Mouse (Mus musculus): ENCODE measurements around the gene Abhd15. TPM values are rescaled to one million over a fixed set of nuclear protein-coding genes. Genes with fewer than 3 reads are reported as not detected.
A peak's percentile ranks its signal among the peaks of the same experiment; 100 is the strongest.

Abhd15 gene
- polyA plus RNA-seq, 1 experiment from 2014 or later = 2.7 TPM

DNA sequence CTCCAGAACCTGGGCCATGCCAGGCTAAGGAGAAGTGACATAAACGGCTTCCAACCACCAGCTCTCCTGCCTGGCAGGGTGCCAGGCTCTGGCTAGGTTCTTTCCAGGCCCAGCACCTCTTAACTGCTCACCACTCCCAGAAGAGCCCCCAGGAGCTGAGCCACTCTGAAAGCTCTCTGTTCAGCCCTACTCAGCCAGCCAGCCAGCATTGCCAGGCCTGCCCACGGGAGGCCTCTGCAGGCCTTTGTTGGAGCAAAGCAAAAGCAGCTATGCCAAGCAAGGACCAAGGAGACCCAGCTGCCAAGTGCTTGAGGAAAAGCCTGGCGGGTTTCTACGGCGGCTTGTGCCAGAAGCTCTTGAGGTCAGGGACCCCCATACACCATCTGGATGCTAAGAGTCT lies 28.1 kb upstream of the Abhd15 start:
- H3K9me3 ChIP-seq = no peaks in the 10 kb centered on the region
- peak overlapping the region; percentile 61 for H3K27ac ChIP-seq (replicated peaks)
- WGBS = 27% methylated on average over 5 of the region's 5 CpGs
- no peak for ATAC-seq (ENCODE audit: low FRiP score, low read depth)
- peak overlapping the region; percentile 90 for H3K4me3 ChIP-seq
- H3K27me3 ChIP-seq = no peaks in the 10 kb centered on the region
- peak overlapping the region; percentile 95 for H3K4me2 ChIP-seq
- no peaks in the 10 kb centered on the region for H3K36me3 ChIP-seq
- H3K4me1 ChIP-seq (replicated peaks) = peaks cover 77% of the 10 kb centered on the region
- peak overlapping the region; percentile 25; the same call in 1 of the 2 replicates for H3K9ac ChIP-seq

DNA sequence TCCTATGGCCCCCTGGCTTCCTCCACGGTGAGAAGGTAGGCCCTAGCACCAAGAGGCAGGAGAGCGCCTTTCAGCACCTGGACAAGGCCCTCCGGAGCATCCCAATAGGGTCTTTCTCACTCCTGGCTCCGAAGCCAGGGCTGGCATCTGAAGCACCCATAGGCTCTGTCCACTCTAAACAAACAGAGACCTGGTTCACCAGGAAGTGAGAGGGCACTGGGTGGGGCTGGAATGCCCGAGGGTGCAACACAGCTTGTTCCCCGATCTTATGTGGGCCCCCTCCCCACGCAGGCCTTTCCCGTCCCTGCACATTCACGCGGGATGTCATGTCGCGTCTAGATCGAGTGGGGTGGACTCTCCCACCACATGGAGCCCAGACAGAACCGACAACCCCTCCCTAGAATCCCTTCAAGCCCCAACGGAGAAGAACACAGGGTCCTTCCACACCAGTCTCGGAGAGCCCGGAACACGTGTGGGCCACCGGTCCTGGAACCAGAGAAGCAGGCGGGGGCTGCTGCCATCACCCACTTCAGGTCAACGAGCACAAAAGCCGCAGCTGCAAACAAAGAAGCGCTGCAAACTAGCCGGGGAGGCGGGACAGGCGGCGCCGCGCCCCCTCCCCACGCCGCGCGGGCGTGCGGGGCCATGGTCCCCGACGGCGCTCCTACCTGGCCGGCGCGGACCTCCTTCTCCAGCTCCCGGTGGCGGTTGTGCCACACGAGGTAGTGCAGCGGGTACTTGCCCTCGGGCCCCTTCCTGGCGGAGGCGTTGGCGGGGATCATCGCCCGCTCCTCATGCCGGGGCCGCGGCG lies 25.9 kb upstream of the Abhd15 start:
- Histone ChIP-seq H3K4me2 (peak overlapping the region; percentile 95), H3K9me3 (no peaks in the 10 kb centered on the region), H3K36me3 (no peaks in the 10 kb centered on the region), H3K27me3 (no peaks in the 10 kb centered on the region), H3K9ac (peak overlapping the region; percentile 97), H3K4me3 (peak overlapping the region; percentile 90), H3K27ac (replicated peaks) (peak overlapping the region; percentile 91), H3K4me1 (replicated peaks) (peaks cover 74% of the 10 kb centered on the region)
- 2% methylated on average over 50 of the region's 55 CpGs for WGBS
- no peak for ATAC-seq (ENCODE audit: low FRiP score, low read depth)

DNA sequence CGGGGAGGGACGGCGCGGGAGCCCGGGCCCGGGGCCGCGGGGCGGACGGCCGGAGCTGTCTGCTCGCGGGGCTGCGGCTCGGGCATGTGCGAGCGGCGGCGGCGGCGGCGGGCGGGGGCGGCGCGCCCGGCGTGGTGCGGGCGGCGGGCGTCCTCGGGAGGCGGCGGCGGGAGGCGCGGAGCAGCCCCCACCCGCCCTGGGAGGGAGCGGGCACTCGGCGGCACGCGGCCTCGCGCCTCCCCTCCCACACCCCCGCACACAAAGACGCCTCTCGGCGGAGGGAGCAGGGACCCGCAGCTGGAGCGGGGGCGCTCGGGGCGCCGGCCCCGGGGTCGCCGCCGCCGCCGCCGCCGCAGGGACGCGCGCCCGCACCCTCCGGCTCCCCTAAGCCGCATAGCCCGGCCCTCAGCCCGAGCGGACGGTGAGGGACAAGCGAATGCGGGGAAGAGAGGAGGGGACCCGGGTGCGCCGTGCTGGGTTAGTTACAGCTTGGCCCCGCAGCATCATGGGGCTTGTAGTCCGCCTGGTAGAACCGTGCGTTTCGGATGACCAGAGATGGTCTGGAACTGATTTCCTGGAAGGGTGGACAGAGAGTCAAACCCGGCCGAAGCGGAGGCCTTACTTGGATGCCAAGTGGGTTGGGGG lies 25.2 kb upstream of the Abhd15 start, which contains the start of gene Ankrd13b:
Ankrd13b (minus strand) TSS at position 88 of the 645 bp plus-strand sequence.
- Histone ChIP-seq H3K9ac (peak within 1 kb of the TSS; percentile 97), H3K4me1 (replicated peaks) (peaks cover 81% of the 10 kb centered on the region), H3K9me3 (no peaks in the 10 kb centered on the region), H3K36me3 (no peaks in the 10 kb centered on the region), H3K4me2 (peak within 1 kb of the TSS; percentile 95), H3K4me3 (peak within 1 kb of the TSS; percentile 90), H3K27ac (replicated peaks) (peak within 1 kb of the TSS; percentile 91), H3K27me3 (no peaks in the 10 kb centered on the region)
- WGBS = under 1% methylated on average over 48 of the region's 87 CpGs
- ATAC-seq (ENCODE audit: low FRiP score, low read depth) = peak; percentile 69

DNA sequence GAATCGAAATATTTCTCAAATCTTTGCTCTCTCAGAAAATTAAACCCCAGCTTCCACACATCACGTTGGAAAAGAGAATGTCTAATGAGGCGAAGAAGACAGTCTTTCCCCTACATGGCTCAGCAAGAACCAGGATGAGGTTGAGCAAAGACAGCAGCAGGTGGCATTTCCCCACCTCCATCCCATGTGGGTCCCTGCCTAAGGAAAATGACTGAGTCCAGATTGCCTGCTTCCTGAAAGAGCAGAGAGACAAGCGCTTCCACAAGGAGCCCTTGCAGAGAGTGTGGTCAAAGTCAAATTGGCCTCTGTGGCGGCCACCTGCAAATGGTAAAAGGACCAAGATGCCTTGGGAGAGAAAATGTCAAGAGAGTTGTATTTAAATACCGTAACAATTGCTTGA lies 24.5 kb upstream of the Abhd15 start:
- H3K27me3 ChIP-seq = no peaks in the 10 kb centered on the region
- peaks cover 82% of the 10 kb centered on the region for H3K4me1 ChIP-seq (replicated peaks)
- 61% methylated on average over 6 of the region's 6 CpGs for WGBS

DNA sequence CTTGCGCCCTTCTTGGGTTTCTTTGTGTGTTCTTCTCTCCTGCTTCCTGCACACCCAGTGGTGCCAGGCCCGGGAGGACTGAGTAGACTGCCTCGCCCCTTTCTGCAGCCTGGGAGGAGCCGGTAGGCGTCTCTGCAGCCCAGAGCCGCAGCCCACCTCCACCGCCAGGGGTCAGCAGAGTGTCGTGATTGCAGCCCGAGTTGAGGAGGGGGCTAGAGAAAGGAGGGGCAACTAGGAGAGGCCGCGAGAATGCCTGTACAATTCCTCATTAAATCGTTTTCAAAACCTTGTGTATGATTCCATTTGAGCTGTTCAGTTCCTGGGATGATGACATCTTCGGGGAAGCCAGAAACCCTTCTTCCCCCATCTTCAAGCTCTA lies 23.8 kb upstream of the Abhd15 start:
- no peaks in the 10 kb centered on the region for H3K27me3 ChIP-seq
- H3K4me1 ChIP-seq (replicated peaks) = peaks cover 82% of the 10 kb centered on the region
- no peaks in the 10 kb centered on the region for H3K36me3 ChIP-seq
- H3K4me2 ChIP-seq = peak overlapping the region; percentile 95
- H3K9ac ChIP-seq = peak overlapping the region; percentile 97; the same call in 1 of the 2 replicates
- H3K27ac ChIP-seq (replicated peaks) = peak overlapping the region; percentile 91
- peak overlapping the region; percentile 90 for H3K4me3 ChIP-seq
- WGBS = under 1% methylated on average over 13 of the region's 13 CpGs
- no peaks in the 10 kb centered on the region for H3K9me3 ChIP-seq
- ATAC-seq (ENCODE audit: low FRiP score, low read depth) = peak; percentile 66

More for the DNA sequence above, 24.5 kb upstream of the Abhd15 start:
- H3K27ac ChIP-seq (replicated peaks) = peak overlapping the region; percentile 91
- ATAC-seq (ENCODE audit: low FRiP score, low read depth) = no peak
- H3K9ac ChIP-seq = peak overlapping the region; percentile 97; the same call in 1 of the 2 replicates
- peak overlapping the region; percentile 90 for H3K4me3 ChIP-seq
- H3K9me3 ChIP-seq = no peaks in the 10 kb centered on the region
- no peaks in the 10 kb centered on the region for H3K36me3 ChIP-seq
- peak overlapping the region; percentile 95 for H3K4me2 ChIP-seq

GRCm38 (mm10) chr11:77491502-77492291 lies 23.2 kb upstream of the Abhd15 start:
- H3K4me3 ChIP-seq = peak overlapping the region; percentile 90
- H3K36me3 ChIP-seq = no peaks in the 10 kb centered on the region
- H3K9ac ChIP-seq = peak overlapping the region; percentile 91
- peaks cover 76% of the 10 kb centered on the region for H3K4me1 ChIP-seq (replicated peaks)
- no peaks in the 10 kb centered on the region for H3K27me3 ChIP-seq
- H3K27ac ChIP-seq (replicated peaks) = peak overlapping the region; percentile 91
- no peaks in the 10 kb centered on the region for H3K9me3 ChIP-seq
- WGBS = under 1% methylated on average over 23 of the region's 23 CpGs
- H3K4me2 ChIP-seq = peak overlapping the region; percentile 95
- ATAC-seq (ENCODE audit: low FRiP score, low read depth) = peak; percentile 57

- H3K4me1 ChIP-seq (replicated peaks) = peaks cover 76% of the 10 kb centered on the region
- H3K36me3 ChIP-seq = no peaks in the 10 kb centered on the region
- under 1% methylated on average over 13 of the region's 18 CpGs for WGBS
- peak overlapping the region; percentile 95 for H3K4me2 ChIP-seq
- no peaks in the 10 kb centered on the region for H3K27me3 ChIP-seq
- ATAC-seq (ENCODE audit: low FRiP score, low read depth) = no peak
- H3K9ac ChIP-seq = peak overlapping the region; percentile 91
- peak overlapping the region; percentile 91 for H3K27ac ChIP-seq (replicated peaks)
- H3K9me3 ChIP-seq = no peaks in the 10 kb centered on the region
- peak overlapping the region; percentile 90 for H3K4me3 ChIP-seq
These were observed 22.5 kb upstream of the Abhd15 start for GRCm38 (mm10) chr11:77492311-77492871.

GRCm38 (mm10) chr11:77492911-77493332 lies 22.0 kb upstream of the Abhd15 start:
- peak overlapping the region; percentile 90 for H3K4me3 ChIP-seq
- H3K4me2 ChIP-seq = peak overlapping the region; percentile 95
- peak overlapping the region; percentile 91 for H3K27ac ChIP-seq (replicated peaks)
- H3K27me3 ChIP-seq = no peaks in the 10 kb centered on the region
- no peaks in the 10 kb centered on the region for H3K36me3 ChIP-seq
- peak overlapping the region; percentile 91 for H3K9ac ChIP-seq
- peak; percentile 79 for ATAC-seq (ENCODE audit: low FRiP score, low read depth)
- under 1% methylated on average over 30 of the region's 32 CpGs for WGBS
- peaks cover 76% of the 10 kb centered on the region for H3K4me1 ChIP-seq (replicated peaks)
- no peaks in the 10 kb centered on the region for H3K9me3 ChIP-seq

DNA sequence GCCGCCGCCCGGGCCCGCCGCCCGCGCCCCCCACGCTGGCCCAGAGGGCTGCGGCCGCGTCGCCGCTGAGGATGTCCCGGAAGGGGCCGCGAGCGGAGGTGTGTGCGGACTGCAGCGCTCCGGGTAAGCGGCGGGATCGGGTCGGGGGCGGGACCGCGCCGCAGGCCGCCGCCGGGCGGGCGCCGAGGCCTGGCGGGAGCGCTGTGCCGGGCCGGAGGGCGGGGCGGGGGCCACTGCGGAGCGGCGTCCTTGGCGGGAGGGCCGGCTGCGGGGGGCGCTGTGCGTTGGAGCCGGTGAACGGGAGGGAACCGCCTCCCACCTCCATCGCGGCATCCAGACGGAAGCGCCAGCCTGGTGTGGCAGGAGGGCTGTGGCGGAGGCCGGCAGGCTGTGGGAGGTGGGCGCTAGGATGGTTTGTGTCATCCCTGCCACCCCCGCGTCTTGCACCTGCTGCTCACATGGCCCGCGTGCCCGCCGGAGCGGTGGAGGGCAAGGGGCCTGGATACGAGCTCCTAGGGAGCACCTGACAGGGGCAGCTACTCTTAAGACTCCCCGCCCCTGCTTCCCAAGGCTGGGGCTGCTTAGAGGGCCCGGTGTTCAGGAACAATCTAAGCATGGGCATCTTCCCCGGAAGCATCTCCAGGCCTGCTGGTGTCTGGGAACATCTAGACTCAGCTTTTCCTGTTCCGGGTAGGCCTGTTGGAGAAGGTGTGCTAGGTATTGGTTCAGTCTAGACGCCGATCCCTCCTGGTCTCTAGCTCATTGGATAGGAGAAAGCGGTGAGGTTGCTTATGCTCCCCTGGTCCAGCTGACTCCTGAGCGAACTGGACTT lies 21.2 kb upstream of the Abhd15 start, which contains the start of gene Git1:
Git1 (plus strand) TSS at position 51 of the 832 bp plus-strand sequence.
- no peak for ATAC-seq (ENCODE audit: low FRiP score, low read depth)
- Histone ChIP-seq H3K27me3 (no peaks in the 10 kb centered on the region), H3K27ac (replicated peaks) (peak within 1 kb of the TSS; percentile 91), H3K4me1 (replicated peaks) (peaks cover 74% of the 10 kb centered on the region), H3K4me3 (peak within 1 kb of the TSS; percentile 90), H3K9me3 (no peaks in the 10 kb centered on the region), H3K36me3 (no peaks in the 10 kb centered on the region), H3K4me2 (peak within 1 kb of the TSS; percentile 95), H3K9ac (peak within 1 kb of the TSS; percentile 91)
- WGBS = 2% methylated on average over 47 of the region's 74 CpGs

- Histone ChIP-seq H3K27me3 (no peaks in the 10 kb centered on the region), H3K4me3 (peak overlapping the region; percentile 90), H3K4me2 (peak overlapping the region; percentile 95), H3K9me3 (no peaks in the 10 kb centered on the region), H3K4me1 (replicated peaks) (peaks cover 73% of the 10 kb centered on the region), H3K36me3 (0 out of 2 replicates have a peak, but pooled peaks cover 2% of the 10 kb centered on the region), H3K27ac (replicated peaks) (peak overlapping the region; percentile 90), H3K9ac (peak overlapping the region; percentile 91)
- ATAC-seq (ENCODE audit: low FRiP score, low read depth) = no peak
- 34% methylated on average over 4 of the region's 4 CpGs for WGBS
These were observed 20.6 kb upstream of the Abhd15 start for GRCm38 (mm10) chr11:77494344-77494676.

DNA sequence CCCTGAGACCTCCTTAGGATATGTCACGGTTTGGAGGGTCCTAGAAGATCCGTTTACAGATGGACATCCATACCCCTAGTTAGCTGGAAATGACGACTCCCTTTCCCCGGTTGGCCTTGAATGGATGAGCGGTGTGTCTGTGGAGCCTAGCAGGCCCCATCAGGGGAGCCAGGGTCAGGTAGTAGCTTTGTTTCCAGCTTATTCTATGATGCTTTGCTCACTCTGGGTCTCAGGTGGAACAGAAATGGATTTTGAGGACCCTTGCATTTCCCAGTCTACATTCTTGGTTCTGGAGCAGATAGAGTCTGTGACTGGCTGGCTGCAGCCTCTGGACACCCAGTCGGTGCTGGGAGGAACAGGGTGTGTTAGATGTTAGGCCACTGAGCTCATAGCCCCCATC lies 20.1 kb upstream of the Abhd15 start:
- Histone ChIP-seq H3K27me3 (no peaks in the 10 kb centered on the region), H3K27ac (replicated peaks) (no peak overlapping the region), H3K36me3 (peaks cover 6% of the 10 kb centered on the region; the same call in 1 of the 2 replicates), H3K9me3 (no peaks in the 10 kb centered on the region), H3K4me2 (peak overlapping the region; percentile 95), H3K4me1 (replicated peaks) (peaks cover 73% of the 10 kb centered on the region), H3K4me3 (peak overlapping the region; percentile 90), H3K9ac (peak overlapping the region; percentile 91)
- WGBS = 75% methylated on average over 6 of the region's 6 CpGs
- ATAC-seq (ENCODE audit: low FRiP score, low read depth) = no peak

Measured in hindbrain, embryonic 15.5 days (tissue).